Mouse (Mus musculus) liver, embryonic 11.5 days (tissue): Measurements from ENCODE around the gene Efcab11. TPM values are rescaled to one million over a fixed set of nuclear protein-coding genes. Genes with fewer than 3 reads are reported as not detected.

Experiments
- ATAC-seq: fragments of 200-750 bp; cut with Nextera tagmentation; replicated peaks from 2 replicates; pipeline ENCODE4 v1.8.0; 2017; ENCODE audit warnings: moderate number of reproducible peaks, mild to moderate bottlenecking, moderate TSS enrichment, moderate library complexity; ENCODE audit not compliant: low FRiP score
- DNase-seq: peaks from one replicate; pipeline ENCODE4 v3.0.0-alpha.2; 2017; ENCODE audit warnings: low spot score
- H3K27ac ChIP-seq: fragments of 300-500 bp; sonication (generic); 2 replicates; pipeline ENCODE4 v1.5.1; 2014; ENCODE audit warnings: mild to moderate bottlenecking, low read depth, low read length, control low read depth
- H3K27me3 ChIP-seq: fragments of 300-500 bp; sonication (generic); replicated peaks from 2 replicates; pipeline ENCODE4 v1.6.1; 2014; ENCODE audit warnings: low read length, mixed read lengths; ENCODE audit not compliant: control insufficient read depth, insufficient read depth
- H3K36me3 ChIP-seq: fragments of 300-500 bp; sonication (generic); 2 replicates; pipeline ENCODE4 v1.6.1; 2014; ENCODE audit warnings: mild to moderate bottlenecking, low read length, moderate library complexity, mixed read lengths; ENCODE audit not compliant: control insufficient read depth, insufficient read depth
- H3K4me1 ChIP-seq: fragments of 300-500 bp; sonication (generic); replicated peaks from 2 replicates; pipeline ENCODE4 v1.6.1; 2014; ENCODE audit warnings: low read length, mixed read lengths; ENCODE audit not compliant: control insufficient read depth, insufficient read depth
- H3K4me2 ChIP-seq: fragments of 300-500 bp; sonication (generic); 2 replicates; pipeline ENCODE4 v1.6.1; 2014; ENCODE audit warnings: mild to moderate bottlenecking, control low read depth, moderate library complexity
- H3K4me3 ChIP-seq: fragments of 300-500 bp; sonication (generic); 2 replicates; pipeline ENCODE4 v1.5.1; 2014; ENCODE audit warnings: low read depth, low read length, control low read depth
- H3K9ac ChIP-seq: fragments of 300-500 bp; sonication (generic); 2 replicates; pipeline ENCODE4 v1.6.1; 2014; ENCODE audit warnings: low read depth, low read length, control low read depth
- H3K9me3 ChIP-seq: fragments of 300-500 bp; sonication (generic); 2 replicates; pipeline ENCODE4 v1.6.1; 2016; ENCODE audit warnings: low read length, inconsistent platforms, mixed read lengths; ENCODE audit not compliant: control insufficient read depth
- WGBS: fragments of 180-500 bp; shearing (Covaris S2); extraction: QIAGEN DNeasy Blood & Tissue Kit; methylation state at CpG from one replicate; pipeline ENCODE4 v1.1.7; 2014; 5-methylcytosine and 5-hydroxymethylcytosine counted together
- polyA plus RNA-seq: library from polyadenylated mRNA; unstranded; fragments of >200 nt; fragmentation: Nextera tagmentation; extraction: Ambion mirVana; gene quantifications from 2 replicates; pipeline ENCODE4 v1.2.1, GENCODE M21; 2014

Efcab11 gene
- polyA plus RNA-seq, 1 experiment from 2014 or later, result 8.9 TPM

DNA sequence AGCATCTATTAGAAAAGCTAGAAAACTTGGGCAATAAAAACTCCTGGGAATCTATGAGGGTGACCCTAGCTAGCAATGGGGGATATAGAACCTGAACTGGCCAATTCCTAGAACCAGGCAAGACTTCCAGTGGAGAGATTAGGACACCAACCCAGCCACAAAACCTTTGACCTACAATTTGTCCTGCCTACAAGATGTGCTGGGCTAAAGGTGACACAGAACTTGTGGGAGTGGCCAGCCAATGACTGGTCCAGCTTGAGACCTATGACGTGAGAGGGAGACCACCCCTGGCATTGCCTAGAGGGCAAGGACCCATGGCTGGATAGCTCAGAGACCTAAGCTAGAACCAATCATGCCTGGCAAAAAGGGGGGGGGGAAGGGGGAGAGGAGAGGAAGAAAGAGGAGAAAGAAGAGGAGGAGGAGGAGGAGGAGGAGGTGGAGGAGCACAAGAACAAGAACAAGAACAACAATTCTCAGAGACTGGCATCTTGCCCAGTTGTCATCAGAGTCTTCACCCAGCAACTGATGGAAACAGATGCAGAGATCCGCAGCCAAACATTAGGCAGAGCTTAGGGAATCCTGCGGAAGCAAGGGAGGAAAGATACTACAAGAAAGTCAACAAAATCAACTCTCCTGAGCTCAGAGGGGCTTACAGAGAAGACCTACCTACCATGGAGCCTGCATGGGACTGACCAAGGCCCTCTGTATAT lies 24.7 kb downstream of the Efcab11 start:
- Histone ChIP-seq H3K27me3 (no peaks in the 10 kb centered on the region), H3K9me3 (no peaks in the 10 kb centered on the region), H3K36me3 (no peaks in the 10 kb centered on the region), H3K4me1 (no peaks in the 10 kb centered on the region), H3K27ac (no peak overlapping the region), H3K4me2 (no peak overlapping the region), H3K4me3 (no peak overlapping the region), H3K9ac (no peak overlapping the region)
- 79% methylated on average over 3 of the region's 3 CpGs for WGBS
- 0 out of 2 replicates have a peak, but pooled peaks have one; percentile 43 for ATAC-seq
- DNase-seq, result no peak

DNA sequence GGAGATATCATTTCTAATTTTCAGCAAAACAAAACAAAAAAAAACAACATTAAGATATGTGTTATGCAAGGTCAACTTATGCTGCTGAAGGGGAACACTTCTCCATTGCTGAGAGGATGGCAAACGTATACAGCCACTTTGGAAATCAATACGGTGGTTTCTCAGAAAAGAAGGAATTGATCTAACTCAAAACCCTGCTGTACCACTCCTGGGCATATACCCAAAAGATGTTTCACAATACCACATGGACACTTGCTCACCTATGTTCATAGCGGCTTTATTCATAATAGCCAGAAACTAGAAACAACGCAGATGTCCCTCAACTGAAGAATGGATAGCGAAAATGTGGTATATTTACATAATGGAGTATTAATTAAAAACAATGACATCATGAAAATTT lies 25.6 kb downstream of the Efcab11 start:
- Histone ChIP-seq H3K9me3 (no peaks in the 10 kb centered on the region), H3K27me3 (no peaks in the 10 kb centered on the region), H3K4me3 (no peak overlapping the region), H3K4me2 (no peak overlapping the region), H3K27ac (no peak overlapping the region), H3K36me3 (no peaks in the 10 kb centered on the region), H3K4me1 (no peaks in the 10 kb centered on the region), H3K9ac (no peak overlapping the region)
- ATAC-seq (no peak), DNase-seq (no peak)
- 90% methylated on average over 5 of the region's 5 CpGs for WGBS

DNA sequence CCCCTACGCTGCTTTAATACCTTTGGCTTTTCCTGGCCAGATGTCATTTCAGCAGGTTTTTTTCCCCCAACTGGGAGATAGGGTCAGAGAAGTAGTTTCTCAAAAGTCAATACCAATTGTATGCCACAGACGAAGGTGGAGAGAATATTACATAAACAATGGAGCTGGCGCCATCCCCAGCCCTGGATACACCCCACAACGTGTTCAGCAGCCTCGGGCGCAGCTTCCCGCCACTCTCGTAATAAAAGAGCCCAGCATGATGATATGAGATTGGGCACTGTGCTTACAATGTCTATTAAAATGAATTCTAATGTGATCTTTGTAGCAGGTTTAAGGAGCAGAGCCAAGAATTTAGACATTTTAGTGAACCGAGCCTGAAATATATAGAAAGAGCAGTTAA lies 28.2 kb downstream of the Efcab11 start:
- Histone ChIP-seq H3K4me1 (no peaks in the 10 kb centered on the region), H3K4me3 (no peak overlapping the region), H3K27ac (no peak overlapping the region), H3K27me3 (no peaks in the 10 kb centered on the region), H3K36me3 (no peaks in the 10 kb centered on the region), H3K9me3 (no peaks in the 10 kb centered on the region), H3K9ac (no peak overlapping the region), H3K4me2 (no peak overlapping the region)
- WGBS, result 88% methylated on average over 9 of the region's 9 CpGs
- no peak for DNase-seq
- no peak for ATAC-seq

DNA sequence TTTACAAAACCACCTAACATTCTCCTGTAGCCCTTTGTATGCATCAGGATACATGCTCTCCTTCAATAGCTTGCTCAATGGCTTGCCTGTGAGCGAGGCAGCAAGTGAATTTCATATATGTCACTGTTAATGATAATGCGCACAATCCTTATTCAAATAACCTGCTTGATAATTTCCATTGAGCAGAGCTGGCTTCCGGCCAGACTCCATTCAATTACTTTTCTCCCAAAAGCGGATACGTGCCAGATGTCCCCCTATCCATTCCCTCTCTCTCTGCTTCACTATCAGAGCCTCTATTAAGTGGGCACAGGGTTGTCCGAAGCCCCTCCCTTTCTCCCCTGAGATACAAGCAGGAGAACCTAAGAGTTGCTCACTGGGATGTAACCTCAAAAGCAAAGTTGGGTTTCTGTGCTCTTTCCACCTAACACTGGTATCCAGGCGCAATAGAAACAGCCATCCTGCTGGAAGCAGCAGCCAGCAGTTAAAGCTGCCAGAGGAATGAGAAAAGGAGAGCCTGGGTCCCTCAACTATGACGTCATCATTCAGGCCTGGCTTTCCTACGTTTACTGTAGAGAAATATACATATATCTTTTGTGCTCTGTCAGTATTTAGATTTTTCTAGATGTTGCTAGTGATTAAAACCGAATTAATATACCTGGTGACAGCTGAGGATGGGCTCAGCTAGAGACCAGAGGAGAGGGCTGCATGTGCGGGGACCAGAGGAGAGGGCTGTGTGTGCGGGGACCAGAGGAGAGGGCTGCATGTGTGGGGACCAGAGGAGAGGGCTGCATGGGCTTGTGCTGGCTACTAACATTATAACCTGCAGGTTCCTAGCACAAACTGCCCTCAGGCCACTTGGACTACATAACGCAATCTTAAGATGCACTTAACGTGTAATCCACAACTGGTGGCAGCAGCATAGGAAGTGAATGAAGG lies 30.6 kb downstream of the Efcab11 start:
- no peak for ATAC-seq

DNA sequence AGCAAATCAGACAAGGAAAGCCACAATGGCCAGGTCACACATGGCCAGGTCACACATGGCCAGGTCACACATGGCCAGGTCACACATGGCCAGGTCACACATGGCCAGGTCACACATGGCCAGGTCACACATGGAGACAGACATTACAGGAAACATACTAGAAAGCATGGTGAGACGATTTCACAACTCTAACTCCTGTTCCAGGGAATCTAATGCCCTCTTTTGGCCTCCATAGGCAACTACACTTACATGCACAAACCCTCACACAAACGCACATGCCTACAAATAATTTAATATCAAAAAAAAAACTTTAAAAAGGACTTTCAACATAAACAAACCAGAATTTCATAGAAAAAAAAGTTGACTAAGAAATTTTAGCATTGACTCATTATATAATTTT lies 34.2 kb downstream of the Efcab11 start:
- no peak overlapping the region for H3K27ac ChIP-seq
- H3K36me3 ChIP-seq, result no peaks in the 10 kb centered on the region
- ATAC-seq, result no peak
- H3K4me1 ChIP-seq, result no peaks in the 10 kb centered on the region
- DNase-seq, result no peak
- no peaks in the 10 kb centered on the region for H3K27me3 ChIP-seq
- no peak overlapping the region for H3K4me3 ChIP-seq
- H3K4me2 ChIP-seq, result no peak overlapping the region
- H3K9me3 ChIP-seq, result no peaks in the 10 kb centered on the region
- WGBS, result 83% methylated on average over 2 of the region's 2 CpGs
- no peak overlapping the region for H3K9ac ChIP-seq

More for the DNA sequence above, 30.6 kb downstream of the Efcab11 start:
- H3K36me3 ChIP-seq, result no peaks in the 10 kb centered on the region
- H3K4me1 ChIP-seq, result no peaks in the 10 kb centered on the region
- H3K4me2 ChIP-seq, result no peak overlapping the region
- no peaks in the 10 kb centered on the region for H3K27me3 ChIP-seq
- no peak overlapping the region for H3K9ac ChIP-seq
- no peak for DNase-seq
- H3K27ac ChIP-seq, result no peak overlapping the region
- H3K9me3 ChIP-seq, result no peaks in the 10 kb centered on the region
- H3K4me3 ChIP-seq, result no peak overlapping the region
- 84% methylated on average over 14 of the region's 14 CpGs for WGBS

DNA sequence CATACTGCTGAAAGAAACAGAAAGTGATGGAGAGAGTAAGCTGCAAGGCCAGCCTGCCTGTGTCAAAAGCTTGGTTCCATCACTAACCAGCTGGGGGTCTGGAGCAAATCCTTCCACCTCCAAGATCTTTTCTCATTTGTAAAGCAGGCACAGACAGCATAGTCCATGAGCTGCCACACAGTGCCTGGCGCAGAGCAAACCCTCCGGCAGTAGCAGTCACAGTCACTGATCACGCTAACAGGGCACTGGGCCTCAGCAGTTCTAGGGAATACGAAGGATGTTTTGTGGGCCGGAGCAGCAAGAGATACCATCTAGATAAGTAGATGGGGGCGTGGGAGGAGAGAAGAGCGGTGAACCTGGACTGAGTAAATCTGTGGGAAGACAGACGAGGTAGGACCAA lies 39.3 kb downstream of the Efcab11 start:
- Histone ChIP-seq H3K9ac (no peak overlapping the region), H3K27me3 (no peaks in the 10 kb centered on the region), H3K4me2 (no peak overlapping the region), H3K4me1 (no peaks in the 10 kb centered on the region), H3K27ac (no peak overlapping the region), H3K9me3 (no peaks in the 10 kb centered on the region), H3K4me3 (no peak overlapping the region), H3K36me3 (no peaks in the 10 kb centered on the region)
- no peak for ATAC-seq
- DNase-seq, result no peak
- WGBS, result 81% methylated on average over 8 of the region's 8 CpGs

DNA sequence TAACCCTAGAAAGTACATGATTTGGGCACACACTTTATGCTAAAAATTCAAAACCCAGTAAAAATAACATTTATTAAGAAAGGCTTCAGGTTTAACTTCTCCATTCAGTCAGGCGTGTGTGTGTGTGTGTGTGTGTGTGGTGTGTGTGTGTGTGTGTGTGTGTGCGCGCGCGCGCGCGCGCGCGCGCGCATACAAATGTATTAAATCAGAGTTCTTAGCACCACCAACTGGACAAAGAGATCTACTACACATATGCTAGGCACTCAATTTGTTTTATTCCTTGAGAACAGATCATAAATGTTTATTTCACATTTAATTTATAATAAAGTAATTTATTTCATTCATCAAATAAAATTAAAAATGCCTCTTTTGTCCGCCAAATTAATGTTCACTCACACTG lies 45.5 kb downstream of the Efcab11 start:
- Histone ChIP-seq H3K4me1 (no peaks in the 10 kb centered on the region), H3K9me3 (no peaks in the 10 kb centered on the region), H3K4me2 (no peak overlapping the region), H3K27ac (no peak overlapping the region), H3K4me3 (no peak overlapping the region), H3K9ac (no peak overlapping the region), H3K36me3 (no peaks in the 10 kb centered on the region), H3K27me3 (no peaks in the 10 kb centered on the region)
- 86% methylated on average over 14 of the region's 14 CpGs for WGBS
- DNase-seq, result no peak
- ATAC-seq, result no peak

DNA sequence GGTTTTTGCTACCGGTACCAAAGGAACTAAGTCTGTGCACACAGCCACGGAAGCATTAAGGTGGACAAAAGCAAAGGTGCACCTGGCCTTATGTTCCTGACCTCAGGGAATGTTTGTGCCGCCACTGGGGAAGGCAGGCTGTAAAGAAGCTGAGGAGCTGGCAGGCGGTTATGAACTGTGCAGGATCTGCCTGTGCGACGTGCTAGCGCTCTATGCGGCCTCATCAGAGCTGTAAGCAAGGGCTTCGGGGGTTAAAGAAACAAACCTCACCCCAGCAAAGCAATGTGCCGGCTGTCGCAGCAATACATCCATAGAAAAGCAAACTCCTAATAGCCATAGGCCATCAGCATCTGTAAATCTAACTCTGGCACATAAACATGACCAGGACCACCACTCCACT lies 46.1 kb downstream of the Efcab11 start:
- DNase-seq, result no peak
- Histone ChIP-seq H3K4me3 (no peak overlapping the region), H3K27ac (no peak overlapping the region), H3K9ac (no peak overlapping the region), H3K27me3 (no peaks in the 10 kb centered on the region), H3K4me2 (no peak overlapping the region), H3K36me3 (no peaks in the 10 kb centered on the region), H3K4me1 (no peaks in the 10 kb centered on the region), H3K9me3 (no peaks in the 10 kb centered on the region)
- WGBS, result 83% methylated on average over 11 of the region's 11 CpGs
- ATAC-seq, result no peak
